Mouse (Mus musculus) liver, embryonic 14.5 days (tissue): Measurements from ENCODE around the gene Plekhg2. TPM values are rescaled to one million over a fixed set of nuclear protein-coding genes. Genes with fewer than 3 reads are reported as not detected.
A peak's percentile ranks its signal among the peaks of the same experiment; 100 is the strongest.
"Not testable (repeated sequence)": the region's sequence is repeated elsewhere in the genome, so short reads cannot be mapped to it uniquely, and the experiment has no call there.

ENCODE experiments used
- ATAC-seq: fragments of 200-750 bp; cut with Nextera tagmentation; 2 replicates; pipeline ENCODE4 v1.8.0; 2017; ENCODE audit warnings: moderate number of reproducible peaks, mild to moderate bottlenecking, moderate library complexity; ENCODE audit not compliant: insufficient read depth
- DNase-seq, 3 experiments: peaks; one replicate each; pipeline ENCODE4 v3.0.0-alpha.2; 2012 to 2013; ENCODE audit warnings: low read depth in 3 of 3, low spot score in 3 of 3
- H3K27ac ChIP-seq: fragments of 300-500 bp; sonication (generic); 2 replicates; pipeline ENCODE4 v1.5.1; 2014; ENCODE audit warnings: moderate library complexity, mild to moderate bottlenecking, control low read depth, inconsistent platforms
- H3K27me3 ChIP-seq: fragments of 300-500 bp; sonication (generic); 2 replicates; pipeline ENCODE4 v1.6.1; 2014; ENCODE audit warnings: mild to moderate bottlenecking, low read length, moderate library complexity; ENCODE audit not compliant: control insufficient read depth, insufficient read depth
- H3K36me3 ChIP-seq: fragments of 300-500 bp; sonication (generic); replicated peaks from 2 replicates; pipeline ENCODE4 v1.6.1; 2014; ENCODE audit warnings: low read depth; ENCODE audit not compliant: control insufficient read depth, insufficient read depth
- H3K4me1 ChIP-seq, 2 experiments: fragments of 200-500 bp in 1 of 2; fragments of 300-500 bp in 1 of 2; sonication (generic) in 1 of 2; replicated peaks; 2 replicates each; pipeline ENCODE4 v1.6.1; 2012 to 2014; ENCODE audit warnings: antibody characterized with exemption in 1 of 2, inconsistent platforms in 1 of 2, low read length in 1 of 2; ENCODE audit not compliant: control insufficient read depth in 2 of 2, insufficient read depth in 2 of 2
- H3K4me2 ChIP-seq: fragments of 300-500 bp; sonication (generic); 2 replicates; pipeline ENCODE4 v1.6.1; 2014; ENCODE audit warnings: low read depth, mild to moderate bottlenecking, control low read depth, moderate library complexity
- H3K4me3 ChIP-seq, 2 experiments: fragments of 200-500 bp in 1 of 2; fragments of 300-500 bp in 1 of 2; sonication (generic) in 1 of 2; 2 replicates each; pipeline ENCODE4 v1.5.1; 2012 to 2014; ENCODE audit warnings: low read depth in 2 of 2, low read length in 2 of 2, mild to moderate bottlenecking in 2 of 2, control low read depth in 1 of 2, inconsistent platforms in 1 of 2, moderate library complexity in 1 of 2; ENCODE audit not compliant: insufficient read depth in 1 of 2
- H3K9ac ChIP-seq: fragments of 300-500 bp; sonication (generic); replicated peaks from 2 replicates; pipeline ENCODE4 v1.6.1; 2014; ENCODE audit warnings: mild to moderate bottlenecking, control low read depth, moderate library complexity
- H3K9me3 ChIP-seq: fragments of 300-500 bp; sonication (generic); 2 replicates; pipeline ENCODE4 v1.6.1; 2016; ENCODE audit warnings: low read length, mixed read lengths; ENCODE audit not compliant: control insufficient read depth
- CTCF ChIP-seq: IDR thresholded peaks from 2 replicates; pipeline ENCODE4 v1.5.1; 2016; ENCODE audit warnings: antibody characterized with exemption, low read depth, control low read depth
- EP300 ChIP-seq: IDR thresholded peaks from 2 replicates; pipeline ENCODE4 v1.6.1; 2016; ENCODE audit warnings: antibody characterized with exemption, low read depth
- WGBS: fragments of 180-500 bp; shearing (Covaris S2); extraction: QIAGEN DNeasy Blood & Tissue Kit; methylation state at CpG from one replicate; pipeline ENCODE4 v1.1.7; 2014; ENCODE audit not compliant: insufficient replicate concordance; 5-methylcytosine and 5-hydroxymethylcytosine counted together
- polyA plus RNA-seq, 2 experiments: library from polyadenylated mRNA; depleted of rRNA in 1 of 2; stranded (reverse) in 1 of 2; unstranded in 1 of 2; fragments of >200 nt; fragmentation: Nextera tagmentation in 1 of 2; extraction: Ambion mirVana in 1 of 2; gene quantifications; 2 replicates each; pipeline versions ENCODE4 v1.2.1 to v1.2.3; 2012 to 2014

Gene Plekhg2
- polyA plus RNA-seq, 2 experiments, result 3.2 to 3.4 TPM

GRCm38 (mm10) chr7:28395425-28395824, 23.0 kb upstream of the Plekhg2 start:
- no peak for ATAC-seq
- no peaks in the 10 kb centered on the region for H3K27me3 ChIP-seq
- no peak overlapping the region for H3K4me2 ChIP-seq
- H3K4me1 ChIP-seq, result peaks cover 8 to 10% of the 10 kb centered on the region in 2 experiments
- peaks cover 13% of the 10 kb centered on the region for H3K36me3 ChIP-seq
- TF ChIP-seq CTCF (no peak), EP300 (no peak)
- no peak overlapping the region for H3K9ac ChIP-seq
- no peak for DNase-seq
- 88% methylated on average over 4 of the region's 4 CpGs for WGBS
- no peaks in the 10 kb centered on the region for H3K9me3 ChIP-seq
- no peak overlapping the region for H3K4me3 ChIP-seq
- H3K27ac ChIP-seq, result no peak overlapping the region

- Histone ChIP-seq H3K27me3 (no peaks in the 10 kb centered on the region), H3K9ac (peak overlapping the region; percentile 76), H3K4me1 (peaks cover 8 to 10% of the 10 kb centered on the region in 2 experiments), H3K4me2 (peak overlapping the region; percentile 93), H3K4me3 (peak overlapping the region; percentile 73 to 79), H3K9me3 (no peaks in the 10 kb centered on the region), H3K36me3 (peaks cover 19% of the 10 kb centered on the region), H3K27ac (peak overlapping the region; percentile 9)
- 6% methylated on average over 22 of the region's 22 CpGs for WGBS
- no peak for TF ChIP-seq EP300
- no peak for TF ChIP-seq CTCF
- ATAC-seq, result no peak
- DNase-seq, result no peak
Observed at GRCm38 (mm10) chr7:28393272-28393951, 21.0 kb upstream of the Plekhg2 start.

GRCm38 (mm10) chr7:28392429-28393271, 20.3 kb upstream of the Plekhg2 start, which contains the start of the genes Med29 and Paf1:
Med29 (minus strand) TSS chr7:28392708.
Paf1 (plus strand) TSS chr7:28392951.
- TF ChIP-seq CTCF (no peak), EP300 (no peak; the same call in 1 of the 2 replicates)
- under 1% methylated on average over 58 of the region's 58 CpGs for WGBS
- Histone ChIP-seq H3K4me1 (peaks cover 8 to 10% of the 10 kb centered on the region in 2 experiments), H3K9me3 (no peaks in the 10 kb centered on the region), H3K36me3 (peaks cover 16% of the 10 kb centered on the region), H3K4me3 (peak within 1 kb of the TSS; percentile 74 to 79), H3K9ac (peak within 1 kb of the TSS; percentile 76), H3K27me3 (no peaks in the 10 kb centered on the region), H3K27ac (peak within 1 kb of the TSS; percentile 9), H3K4me2 (peak within 1 kb of the TSS; percentile 93)
- DNase-seq (peak; percentile 99 to 100 (median 99)), ATAC-seq (peak; percentile 98)

GRCm38 (mm10) chr7:28390331-28390730, 17.9 kb upstream of the Plekhg2 start:
- DNase-seq, result no peak
- WGBS, result 87% methylated on average over 3 of the region's 3 CpGs

GRCm38 (mm10) chr7:28387384-28387783, 15.0 kb upstream of the Plekhg2 start:
- WGBS, result 69% methylated on average over 7 of the region's 7 CpGs

More at GRCm38 (mm10) chr7:28390331-28390730, 17.9 kb upstream of the Plekhg2 start:
- H3K36me3 ChIP-seq, result peaks cover 6% of the 10 kb centered on the region
- H3K4me2 ChIP-seq, result no peak overlapping the region
- H3K4me1 ChIP-seq, result peaks cover 10 to 11% of the 10 kb centered on the region in 2 experiments
- no peaks in the 10 kb centered on the region for H3K27me3 ChIP-seq
- no peak overlapping the region for H3K9ac ChIP-seq
- TF ChIP-seq EP300, result no peak
- TF ChIP-seq CTCF, result no peak
- H3K9me3 ChIP-seq, result no peaks in the 10 kb centered on the region
- no peak overlapping the region for H3K4me3 ChIP-seq
- H3K27ac ChIP-seq, result no peak overlapping the region
- ATAC-seq, result no peak

GRCm38 (mm10) chr7:28386877-28387276, 14.5 kb upstream of the Plekhg2 start:
- 66% methylated on average over 6 of the region's 6 CpGs for WGBS
- ATAC-seq, H3K4me3 ChIP-seq, H3K27me3 ChIP-seq, H3K27ac ChIP-seq, H3K9me3 ChIP-seq, H3K9ac ChIP-seq, DNase-seq, H3K36me3 ChIP-seq, H3K4me2 ChIP-seq: not testable (repeated sequence)
- peaks cover 30 to 31% of the 10 kb centered on the region in 2 experiments for H3K4me1 ChIP-seq

More at GRCm38 (mm10) chr7:28387384-28387783, 15.0 kb upstream of the Plekhg2 start:
- H3K9me3 ChIP-seq, H3K4me3 ChIP-seq, H3K27me3 ChIP-seq, H3K36me3 ChIP-seq, H3K4me2 ChIP-seq, H3K9ac ChIP-seq, ATAC-seq, H3K27ac ChIP-seq, DNase-seq: not testable (repeated sequence)
- peaks cover 26 to 28% of the 10 kb centered on the region in 2 experiments for H3K4me1 ChIP-seq
